Mouse (Mus musculus): ENCODE measurements around the gene Scin.

Scin gene

GRCm38 (mm10) chr12:40027444-40027843 lies 106.6 kb downstream of the Scin start:
- DNase-seq (ENCODE audit: low spot score), result no peak

DNA sequence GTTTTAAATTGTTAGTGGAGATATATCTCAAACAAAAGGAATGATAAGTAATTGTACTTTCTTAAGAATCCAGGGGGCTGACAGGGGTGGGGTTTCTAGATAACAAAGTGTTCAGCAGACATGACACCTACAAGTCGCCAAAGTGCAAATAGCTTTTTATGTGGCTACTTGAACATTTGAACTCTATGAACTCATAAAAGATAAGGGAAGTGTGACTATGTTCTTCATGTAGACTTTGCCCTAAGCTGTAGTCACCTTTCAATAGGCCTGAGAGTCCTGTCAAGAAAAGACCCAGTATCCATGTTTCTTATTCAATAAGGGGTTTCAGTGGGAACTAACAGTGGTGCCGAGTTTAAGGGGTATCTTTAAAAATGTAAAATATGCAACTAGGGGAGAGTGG lies 110.1 kb downstream of the Scin start:
- no peak for DNase-seq (ENCODE audit: low spot score)

DNA sequence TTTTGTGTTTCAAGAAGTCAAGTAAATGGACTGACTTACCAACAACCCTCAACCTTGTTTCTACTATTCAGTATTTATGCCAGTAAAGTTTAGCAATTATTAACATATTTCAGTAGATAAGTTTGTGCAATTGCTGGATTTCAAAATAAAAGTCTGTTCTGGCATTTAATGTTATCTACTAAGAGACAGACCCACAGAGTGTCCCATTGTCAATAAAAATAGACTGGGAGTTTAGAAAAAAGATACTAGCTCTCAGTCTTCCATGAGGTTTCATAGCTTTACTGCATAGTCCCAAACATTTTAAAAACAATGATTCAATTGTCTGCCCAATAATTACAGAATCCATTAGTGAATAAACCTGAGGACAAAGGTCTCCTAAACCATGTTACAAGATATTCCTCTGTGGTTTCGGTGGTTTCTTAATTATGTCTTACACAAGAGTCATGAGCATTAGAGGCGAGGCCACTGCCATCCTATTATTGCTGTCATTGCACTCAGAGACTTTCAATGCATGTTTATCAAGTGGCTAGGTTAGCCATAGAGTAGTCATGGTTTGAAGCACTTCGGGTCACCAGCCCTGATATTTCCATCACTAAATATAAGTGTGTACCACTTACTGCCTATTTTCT lies 110.9 kb downstream of the Scin start:
- DNase-seq (ENCODE audit: low spot score), result no peak

GRCm38 (mm10) chr12:40022344-40022743 lies 111.7 kb downstream of the Scin start:
- no peak for DNase-seq (ENCODE audit: low spot score)

DNA sequence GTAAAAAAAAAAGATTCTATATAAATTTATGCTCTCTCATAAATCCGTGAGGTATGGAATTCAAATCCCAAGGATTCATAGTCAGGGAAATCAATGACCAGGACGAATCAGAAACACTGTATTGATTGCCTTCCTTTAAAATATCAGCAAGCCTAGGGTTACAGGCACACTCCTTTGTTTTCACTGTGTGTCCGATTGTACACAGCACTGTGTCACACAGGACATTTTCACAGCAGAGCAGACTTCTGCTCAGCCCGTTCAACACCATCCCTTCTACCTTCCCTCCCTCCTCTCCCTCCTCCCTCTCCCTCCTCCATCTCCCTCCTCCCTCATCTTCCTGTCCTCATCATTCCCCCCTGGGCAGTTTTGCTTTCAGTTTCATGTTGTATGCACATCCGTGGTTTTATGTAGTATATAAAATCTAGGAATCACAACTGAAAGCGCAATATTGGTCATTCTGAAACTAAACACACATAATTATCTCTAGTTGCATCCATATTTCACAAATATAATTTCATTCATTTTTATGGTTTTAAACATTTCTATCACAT lies 116.0 kb downstream of the Scin start:
- DNase-seq (ENCODE audit: low spot score), result no peak

DNA sequence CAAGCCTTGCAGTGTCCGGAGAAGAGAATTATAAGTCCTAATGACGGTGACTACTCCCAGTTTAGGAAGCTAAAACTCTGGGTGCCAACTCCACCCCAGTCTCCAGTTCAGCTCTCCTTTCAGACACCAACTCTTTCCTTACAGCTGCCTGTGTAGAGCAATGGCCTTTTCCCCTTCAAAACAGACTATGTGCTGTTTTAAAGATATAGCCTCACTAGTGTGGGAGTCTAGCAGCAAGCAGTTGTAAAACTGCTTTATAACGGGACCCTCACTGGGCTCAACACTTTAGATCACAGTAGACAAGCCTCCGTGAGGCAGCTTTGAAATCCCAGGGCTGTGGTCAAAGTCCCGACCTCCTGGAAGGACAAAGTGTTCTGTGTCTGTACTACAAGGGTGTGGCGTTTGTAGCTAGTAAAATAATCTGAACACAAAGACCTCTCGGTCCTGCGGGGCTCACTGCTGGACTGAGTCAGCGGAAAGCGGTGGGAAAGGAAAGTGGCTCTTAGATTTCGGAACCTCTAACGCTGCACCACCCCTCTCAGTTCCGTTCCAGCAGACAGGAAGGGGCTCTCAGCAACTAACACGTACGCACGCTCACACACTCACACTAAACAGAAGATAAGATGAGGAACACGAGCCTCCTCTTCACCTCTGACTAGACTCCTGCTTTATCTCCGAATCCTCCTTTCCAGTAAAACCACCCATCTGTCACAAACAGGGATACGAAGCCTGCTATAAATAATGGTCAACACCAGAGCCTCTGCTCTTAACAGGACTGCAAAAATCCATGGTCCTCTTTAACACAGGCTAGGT lies 117.2 kb downstream of the Scin start:
- DNase-seq (ENCODE audit: low spot score), result peak; percentile 66

DNA sequence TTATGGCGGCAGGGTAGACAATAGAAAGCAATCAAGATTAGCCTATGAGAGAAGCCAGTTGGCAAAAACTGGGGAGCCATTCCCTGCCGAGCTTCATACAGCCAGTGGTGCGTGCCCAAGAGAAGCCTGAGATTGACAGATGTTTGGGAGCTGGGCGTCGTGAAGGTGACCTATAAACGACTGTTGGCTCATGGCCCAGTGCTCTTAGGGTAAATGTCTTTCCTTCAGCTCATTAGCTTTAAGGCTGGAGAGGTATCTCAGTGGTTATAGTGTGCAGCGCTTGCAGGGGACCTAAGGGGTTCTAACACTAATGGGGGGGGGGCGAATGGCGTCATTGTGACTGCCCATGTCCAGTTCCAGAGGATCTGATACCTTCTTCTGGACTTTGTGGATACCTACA lies 118.0 kb downstream of the Scin start:
- no peak for DNase-seq (ENCODE audit: low spot score)

DNA sequence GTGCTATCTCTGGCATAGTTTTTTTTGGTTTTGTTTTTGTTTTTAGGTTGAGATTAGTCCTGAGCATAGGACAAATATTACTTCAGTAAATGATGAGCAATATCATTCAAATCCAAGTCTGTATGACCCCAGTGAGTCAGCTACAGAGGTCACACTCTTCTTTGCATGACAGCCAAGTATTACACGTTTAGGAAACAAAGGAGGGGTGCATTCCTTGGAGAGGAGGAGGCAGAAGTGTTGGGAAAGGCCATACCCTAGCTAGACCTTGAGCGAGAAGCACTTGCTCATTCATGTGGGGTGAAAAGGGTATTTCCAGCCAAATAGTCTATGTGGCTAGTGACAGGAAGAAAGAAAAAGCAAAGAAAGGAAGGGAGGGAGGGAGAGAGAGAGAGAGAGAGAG lies 124.2 kb downstream of the Scin start:
- no peak for DNase-seq (ENCODE audit: low spot score)

Measured in yolk sac, embryonic 10.5 days (tissue).